Mouse (Mus musculus) testis, adult 2 months (tissue): Measurements from ENCODE around the gene Adtrp. TPM values are rescaled to one million over a fixed set of nuclear protein-coding genes. Genes with fewer than 3 reads are reported as not detected.

Experiments
- H3K27ac ChIP-seq: fragments of 200-500 bp; 2 replicates; pipeline ENCODE4 v1.5.1; 2012; ENCODE audit warnings: low read depth, low read length; ENCODE audit not compliant: control insufficient read depth, insufficient read depth
- H3K27me3 ChIP-seq: fragments of 200-500 bp; 2 replicates; pipeline ENCODE4 v1.6.1; 2012; ENCODE audit warnings: mild to moderate bottlenecking, low read length, moderate library complexity; ENCODE audit not compliant: control insufficient read depth, insufficient read depth
- H3K36me3 ChIP-seq: fragments of 200-500 bp; 2 replicates; pipeline ENCODE4 v1.6.1; 2012; ENCODE audit warnings: mild to moderate bottlenecking, low read length; ENCODE audit not compliant: control insufficient read depth, insufficient read depth
- H3K4me1 ChIP-seq: fragments of 200-500 bp; 2 replicates; pipeline ENCODE4 v1.6.1; 2012; ENCODE audit warnings: low read length; ENCODE audit not compliant: control insufficient read depth, insufficient read depth
- H3K4me3 ChIP-seq: fragments of 200-500 bp; 2 replicates; pipeline ENCODE4 v1.5.1; 2012; ENCODE audit warnings: low read depth, mild to moderate bottlenecking, low read length, moderate library complexity, mixed read lengths; ENCODE audit not compliant: control insufficient read depth
- CTCF ChIP-seq: fragments of 200-500 bp; IDR thresholded peaks from 2 replicates; pipeline ENCODE4 v1.5.1; 2012; ENCODE audit warnings: low read depth, mild to moderate bottlenecking, inconsistent platforms, low read length, moderate library complexity; ENCODE audit not compliant: control insufficient read depth, insufficient read depth, insufficient replicate concordance
- POLR2A ChIP-seq: fragments of 200-500 bp; IDR thresholded peaks from 2 replicates; pipeline ENCODE4 v1.6.1; 2012; ENCODE audit warnings: low read depth, mild to moderate bottlenecking, inconsistent platforms, low read length, moderate library complexity; ENCODE audit not compliant: control insufficient read depth
- polyA plus RNA-seq: library from polyadenylated mRNA; depleted of rRNA; stranded (reverse); fragments of >200 nt; gene quantifications from 2 replicates; pipeline ENCODE4 v1.2.3, GENCODE M21; 2012

Adtrp gene
- polyA plus RNA-seq, 1 experiment, result 57.1 TPM

- Histone ChIP-seq H3K27ac (no peak overlapping the region), H3K36me3 (no peaks in the 10 kb centered on the region), H3K4me3 (no peak overlapping the region), H3K4me1 (0 out of 2 replicates have a peak, but pooled peaks cover 3% of the 10 kb centered on the region), H3K27me3 (no peaks in the 10 kb centered on the region)
- TF ChIP-seq POLR2A (no peak), CTCF (no peak)
These were observed 33.7 kb upstream of the Adtrp start for GRCm38 (mm10) chr13:41881201-41881600.

GRCm38 (mm10) chr13:41880525-41880924, 33.0 kb upstream of the Adtrp start:
- H3K36me3 ChIP-seq, result no peaks in the 10 kb centered on the region
- H3K27ac ChIP-seq, result no peak overlapping the region
- H3K4me1 ChIP-seq, result 0 out of 2 replicates have a peak, but pooled peaks cover 3% of the 10 kb centered on the region
- H3K4me3 ChIP-seq, result no peak overlapping the region
- no peak for TF ChIP-seq CTCF
- TF ChIP-seq POLR2A, result no peak
- H3K27me3 ChIP-seq, result no peaks in the 10 kb centered on the region

GRCm38 (mm10) chr13:41872686-41873085, 25.2 kb upstream of the Adtrp start:
- no peak for TF ChIP-seq POLR2A
- no peak for TF ChIP-seq CTCF
- H3K36me3 ChIP-seq, result no peaks in the 10 kb centered on the region
- no peaks in the 10 kb centered on the region for H3K4me1 ChIP-seq
- no peaks in the 10 kb centered on the region for H3K27me3 ChIP-seq
- no peak overlapping the region for H3K27ac ChIP-seq
- H3K4me3 ChIP-seq, result no peak overlapping the region

- TF ChIP-seq CTCF (no peak), POLR2A (no peak)
- H3K27ac ChIP-seq, result no peak overlapping the region
- H3K4me1 ChIP-seq, result no peaks in the 10 kb centered on the region
- H3K27me3 ChIP-seq, result no peaks in the 10 kb centered on the region
- H3K4me3 ChIP-seq, result no peak overlapping the region
- H3K36me3 ChIP-seq, result no peaks in the 10 kb centered on the region
These were observed 24.7 kb upstream of the Adtrp start for GRCm38 (mm10) chr13:41872161-41872562.

GRCm38 (mm10) chr13:41867533-41867932, 20.0 kb upstream of the Adtrp start:
- H3K36me3 ChIP-seq, result no peaks in the 10 kb centered on the region
- H3K27me3 ChIP-seq, result no peaks in the 10 kb centered on the region
- H3K27ac ChIP-seq, result no peak overlapping the region
- H3K4me1 ChIP-seq, result no peaks in the 10 kb centered on the region
- no peak overlapping the region for H3K4me3 ChIP-seq
- no peak for TF ChIP-seq CTCF
- TF ChIP-seq POLR2A, result no peak

GRCm38 (mm10) chr13:41865575-41865974, 18.1 kb upstream of the Adtrp start:
- H3K36me3 ChIP-seq, result no peaks in the 10 kb centered on the region
- H3K27me3 ChIP-seq, result no peaks in the 10 kb centered on the region
- no peaks in the 10 kb centered on the region for H3K4me1 ChIP-seq
- H3K4me3 ChIP-seq, result no peak overlapping the region
- H3K27ac ChIP-seq, result no peak overlapping the region
- no peak for TF ChIP-seq POLR2A
- no peak for TF ChIP-seq CTCF

GRCm38 (mm10) chr13:41865071-41865470, 17.6 kb upstream of the Adtrp start:
- Histone ChIP-seq H3K4me1 (no peaks in the 10 kb centered on the region), H3K4me3 (no peak overlapping the region), H3K36me3 (no peaks in the 10 kb centered on the region), H3K27ac (no peak overlapping the region), H3K27me3 (no peaks in the 10 kb centered on the region)
- no peak for TF ChIP-seq CTCF
- TF ChIP-seq POLR2A, result no peak

- H3K36me3 ChIP-seq, result no peaks in the 10 kb centered on the region
- no peaks in the 10 kb centered on the region for H3K4me1 ChIP-seq
These were observed 13.3 kb upstream of the Adtrp start for GRCm38 (mm10) chr13:41860603-41861405.

More at GRCm38 (mm10) chr13:41860603-41861405, 13.3 kb upstream of the Adtrp start:
- Histone ChIP-seq H3K27me3 (no peaks in the 10 kb centered on the region), H3K27ac (no peak overlapping the region), H3K4me3 (no peak overlapping the region)
- TF ChIP-seq CTCF (no peak), POLR2A (no peak)
